Mouse (Mus musculus): ENCODE data around the gene Mpp3. TPM values are rescaled to one million over a fixed set of nuclear protein-coding genes. Genes with fewer than 3 reads are reported as not detected.

Gene Mpp3
- polyA plus RNA-seq, 1 experiment from 2014 or later: 10.2 TPM

DNA sequence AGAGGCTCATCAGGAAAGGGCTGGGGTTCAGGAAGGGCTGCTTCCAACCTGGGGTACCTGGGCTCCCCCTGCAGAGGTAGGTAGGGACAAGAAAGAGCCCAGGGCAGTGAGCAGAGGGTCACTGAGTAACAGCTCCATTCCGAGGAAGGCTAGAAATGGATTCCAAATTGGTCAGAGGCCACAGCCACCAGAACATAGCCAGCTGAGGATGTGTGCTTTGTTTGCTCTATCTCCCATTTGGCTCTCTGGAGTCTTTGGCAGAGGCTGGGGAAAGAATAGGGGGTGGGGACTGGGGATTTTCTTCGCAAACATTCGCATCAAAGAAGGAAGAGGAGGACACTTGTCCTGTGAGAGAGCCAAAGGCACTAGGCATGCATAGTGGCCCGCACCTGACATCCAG lies 23.7 kb upstream of the Mpp3 start:
- Histone ChIP-seq H3K36me3 (no peaks in the 10 kb centered on the region; the same call in 1 of the 2 replicates), H3K4me3 (no peak overlapping the region), H3K27ac (no peak overlapping the region), H3K4me2 (replicated peaks) (no peak overlapping the region), H3K4me1 (no peaks in the 10 kb centered on the region), H3K9me3 (no peaks in the 10 kb centered on the region), H3K9ac (no peak overlapping the region), H3K27me3 (no peaks in the 10 kb centered on the region)
- WGBS: 55% methylated on average over 4 of the region's 4 CpGs
- no peak for ATAC-seq (ENCODE audit: low FRiP score, low read depth)

- H3K27ac ChIP-seq: no peak overlapping the region
- no peak overlapping the region for H3K4me3 ChIP-seq
- no peak overlapping the region for H3K4me2 ChIP-seq (replicated peaks)
- WGBS: 67% methylated on average over 4 of the region's 4 CpGs
- no peaks in the 10 kb centered on the region for H3K36me3 ChIP-seq
- H3K27me3 ChIP-seq: no peaks in the 10 kb centered on the region
- ATAC-seq (ENCODE audit: low FRiP score, low read depth): no peak
- no peaks in the 10 kb centered on the region for H3K9me3 ChIP-seq
- no peaks in the 10 kb centered on the region for H3K4me1 ChIP-seq
- no peak overlapping the region for H3K9ac ChIP-seq
Observed at GRCm38 (mm10) chr11:102051541-102051940, 23.3 kb upstream of the Mpp3 start.

DNA sequence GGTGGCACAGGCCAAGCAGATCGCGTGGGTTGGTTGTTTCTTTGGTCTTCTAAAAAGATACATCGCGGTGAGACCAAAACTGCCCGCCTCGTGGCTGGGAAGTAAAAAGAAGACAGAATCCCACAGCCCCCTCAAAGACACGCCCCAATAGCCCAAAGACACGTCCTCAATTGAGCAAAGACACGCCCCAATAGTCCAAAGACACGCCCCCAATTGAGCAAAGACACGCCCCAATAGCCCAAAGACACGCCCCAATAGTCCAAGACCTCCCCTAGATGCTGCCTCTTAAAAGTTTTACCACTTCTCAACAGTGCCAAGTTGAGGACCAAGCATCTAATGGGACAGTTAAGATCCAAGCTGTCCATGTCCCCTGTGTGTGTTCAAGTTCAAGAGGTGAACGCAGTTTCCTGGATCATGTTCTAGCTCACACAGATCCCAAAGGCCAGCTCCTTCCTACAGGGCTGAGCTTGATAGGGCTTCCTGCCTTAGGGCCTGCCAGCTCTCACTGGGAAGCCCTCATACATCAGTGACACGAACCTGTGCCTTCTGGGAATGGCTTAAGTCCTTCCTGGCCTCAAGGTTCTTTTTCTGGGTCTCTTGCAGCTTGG lies 21.7 kb upstream of the Mpp3 start:
- WGBS: 58% methylated on average over 14 of the region's 14 CpGs
- Histone ChIP-seq H3K9ac (no peak overlapping the region), H3K36me3 (no peaks in the 10 kb centered on the region), H3K9me3 (peaks cover 14% of the 10 kb centered on the region), H3K4me2 (replicated peaks) (no peak overlapping the region), H3K27ac (no peak overlapping the region), H3K4me1 (no peaks in the 10 kb centered on the region), H3K4me3 (no peak overlapping the region), H3K27me3 (no peaks in the 10 kb centered on the region)
- ATAC-seq (ENCODE audit: low FRiP score, low read depth): no peak

DNA sequence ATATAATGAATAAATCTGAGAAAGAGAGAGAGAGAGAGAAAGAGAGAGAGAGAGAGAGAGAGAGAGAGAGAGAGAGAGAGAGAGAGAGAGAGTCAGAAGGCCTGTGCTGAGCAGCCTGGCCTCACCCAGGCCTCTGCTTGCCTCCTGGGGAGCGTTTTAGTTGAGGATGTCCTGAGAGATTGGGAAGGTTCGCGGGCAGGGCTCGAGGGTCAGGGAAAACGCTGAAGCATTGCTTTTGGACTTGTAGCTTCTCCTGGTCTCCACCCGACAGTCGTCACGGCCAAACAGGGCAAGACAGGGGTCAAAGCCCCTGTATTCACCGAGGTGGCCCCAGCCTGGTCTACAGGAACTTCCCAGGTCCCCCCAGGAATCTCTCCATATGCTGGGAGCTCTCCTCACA lies 18.3 kb upstream of the Mpp3 start:
- 77% methylated on average over 9 of the region's 9 CpGs for WGBS
- ATAC-seq (ENCODE audit: low FRiP score, low read depth): no peak

DNA sequence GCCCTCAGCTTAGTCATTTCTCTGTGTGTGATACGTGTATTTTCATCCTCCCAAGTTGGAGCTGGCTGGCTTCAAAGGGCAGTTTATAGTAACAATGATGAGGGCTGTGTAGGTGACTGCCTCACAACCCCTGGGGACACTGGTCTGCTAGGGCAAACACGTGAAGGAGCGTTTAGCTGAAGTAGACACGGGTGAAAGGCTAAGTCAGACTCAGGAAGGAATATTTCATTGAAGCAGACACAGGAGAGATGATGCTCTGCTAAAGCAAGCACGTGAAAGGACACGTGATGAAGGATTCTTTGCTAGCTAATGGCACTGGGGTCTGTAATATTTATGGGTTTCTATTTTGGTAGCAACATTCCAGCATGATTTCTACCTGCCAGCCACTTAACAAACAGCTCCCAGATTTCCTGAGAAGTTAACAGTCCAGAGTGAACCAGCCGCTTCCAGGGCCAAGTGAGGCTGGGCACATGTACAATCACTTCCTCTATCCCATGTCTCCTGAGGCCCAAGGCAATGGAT lies 16.5 kb upstream of the Mpp3 start:
- Histone ChIP-seq H3K9me3 (peaks cover 15% of the 10 kb centered on the region), H3K9ac (no peak overlapping the region), H3K4me2 (replicated peaks) (no peak overlapping the region), H3K27ac (no peak overlapping the region), H3K27me3 (no peaks in the 10 kb centered on the region), H3K36me3 (no peaks in the 10 kb centered on the region), H3K4me3 (no peak overlapping the region), H3K4me1 (no peaks in the 10 kb centered on the region)
- 77% methylated on average over 7 of the region's 7 CpGs for WGBS
- no peak for ATAC-seq (ENCODE audit: low FRiP score, low read depth)

More for the DNA sequence above, 18.3 kb upstream of the Mpp3 start:
- Histone ChIP-seq H3K4me3 (no peak overlapping the region), H3K36me3 (no peaks in the 10 kb centered on the region), H3K9ac (no peak overlapping the region), H3K27me3 (no peaks in the 10 kb centered on the region), H3K4me2 (replicated peaks) (no peak overlapping the region), H3K4me1 (no peaks in the 10 kb centered on the region), H3K9me3 (peaks cover 15% of the 10 kb centered on the region), H3K27ac (no peak overlapping the region)

DNA sequence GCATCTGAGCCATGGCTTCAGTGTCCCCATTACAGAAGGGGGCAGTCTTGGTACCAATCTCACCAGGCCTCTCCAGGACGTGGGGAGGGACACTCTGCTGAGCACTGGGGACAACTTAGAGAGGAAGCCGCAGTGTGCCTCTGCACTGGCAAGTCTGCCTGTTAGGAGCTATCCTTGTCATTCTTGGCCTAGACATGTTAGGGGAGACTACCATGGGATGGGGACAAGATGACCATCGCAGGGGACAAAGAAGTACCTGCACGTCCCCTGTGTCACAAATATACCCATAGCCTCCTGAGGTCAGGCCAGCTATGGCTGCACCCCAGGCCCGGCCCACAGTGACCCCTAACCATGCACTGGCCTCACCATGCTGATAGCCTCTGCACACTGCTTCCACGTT lies 15.1 kb upstream of the Mpp3 start:
- Histone ChIP-seq H3K4me2 (replicated peaks) (no peak overlapping the region), H3K27ac (no peak overlapping the region), H3K9ac (no peak overlapping the region), H3K4me1 (no peaks in the 10 kb centered on the region), H3K4me3 (no peak overlapping the region), H3K9me3 (peaks cover 15% of the 10 kb centered on the region), H3K27me3 (no peaks in the 10 kb centered on the region), H3K36me3 (no peaks in the 10 kb centered on the region)
- 85% methylated on average over 6 of the region's 6 CpGs for WGBS
- ATAC-seq (ENCODE audit: low FRiP score, low read depth): no peak

DNA sequence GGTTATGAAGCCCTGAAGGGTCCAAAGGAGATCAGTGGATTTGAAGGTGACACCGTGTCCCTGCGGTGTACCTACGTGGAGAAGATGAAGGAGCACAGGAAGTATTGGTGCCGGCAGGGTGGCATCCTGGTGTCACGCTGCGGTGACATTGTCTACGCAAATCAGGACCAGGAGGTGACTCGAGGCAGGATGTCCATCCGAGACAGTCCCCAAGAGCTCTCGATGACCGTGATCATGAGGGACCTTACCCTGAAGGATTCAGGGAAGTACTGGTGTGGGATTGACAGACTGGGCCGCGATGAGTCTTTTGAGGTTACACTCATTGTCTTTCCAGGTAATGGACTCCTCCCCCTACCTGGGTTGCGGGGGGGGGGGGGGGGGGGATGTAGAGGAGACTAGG lies 14.7 kb upstream of the Mpp3 start:
- 92% methylated on average over 13 of the region's 14 CpGs for WGBS
- Histone ChIP-seq H3K4me3 (no peak overlapping the region), H3K27me3 (no peaks in the 10 kb centered on the region), H3K4me2 (replicated peaks) (no peak overlapping the region), H3K36me3 (no peaks in the 10 kb centered on the region), H3K27ac (no peak overlapping the region), H3K9ac (no peak overlapping the region), H3K9me3 (peaks cover 15% of the 10 kb centered on the region), H3K4me1 (no peaks in the 10 kb centered on the region)
- ATAC-seq (ENCODE audit: low FRiP score, low read depth): no peak

DNA sequence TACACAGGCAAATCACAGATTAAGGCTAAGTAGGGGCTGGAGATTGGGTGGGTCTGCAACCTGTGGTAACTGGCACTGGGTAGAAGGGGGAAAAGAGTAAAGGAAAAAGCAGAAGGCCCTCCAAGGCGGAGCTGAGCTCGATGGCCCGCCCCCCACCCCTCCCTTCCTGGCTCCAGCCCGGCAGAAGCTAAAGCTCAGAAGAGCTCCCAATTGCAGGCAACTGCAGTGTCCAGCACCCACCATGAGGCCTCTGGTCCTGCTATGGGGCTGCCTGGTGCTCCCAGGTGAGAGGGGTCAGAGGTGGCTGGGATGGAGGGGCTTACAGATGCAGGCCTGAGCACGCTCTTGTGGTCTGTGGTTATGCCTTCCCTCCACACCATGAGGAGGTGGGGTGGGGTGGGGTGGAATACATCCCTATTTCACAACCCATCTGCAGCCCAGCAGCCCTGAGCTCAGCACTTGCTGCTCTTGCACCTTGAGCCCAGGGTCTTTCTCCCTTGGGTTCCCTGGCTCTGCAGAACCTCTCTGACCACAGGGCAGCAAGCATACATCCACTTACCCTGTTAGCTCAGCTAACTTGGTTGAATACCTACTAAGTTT lies 13.2 kb upstream of the Mpp3 start, which contains the start of gene Cd300lg:
Gene Cd300lg (plus strand): TSS at position 160 of the 600 bp plus-strand sequence.
- Histone ChIP-seq H3K36me3 (no peaks in the 10 kb centered on the region), H3K27me3 (no peaks in the 10 kb centered on the region), H3K9ac (no peak within 1 kb of the TSS), H3K4me1 (no peaks in the 10 kb centered on the region), H3K4me3 (no peak within 1 kb of the TSS), H3K4me2 (replicated peaks) (no peak within 1 kb of the TSS), H3K27ac (no peak within 1 kb of the TSS), H3K9me3 (peaks cover 15% of the 10 kb centered on the region)
- no peak; the same call in 1 of the 2 replicates for ATAC-seq (ENCODE audit: low FRiP score, low read depth)
- 49% methylated on average over 5 of the region's 5 CpGs for WGBS

- Histone ChIP-seq H3K4me2 (replicated peaks) (no peak overlapping the region), H3K9me3 (peaks cover 8% of the 10 kb centered on the region), H3K4me1 (no peaks in the 10 kb centered on the region), H3K4me3 (no peak overlapping the region), H3K36me3 (no peaks in the 10 kb centered on the region), H3K9ac (no peak overlapping the region), H3K27ac (no peak overlapping the region), H3K27me3 (no peaks in the 10 kb centered on the region)
- WGBS: 72% methylated on average over 4 of the region's 4 CpGs
- ATAC-seq (ENCODE audit: low FRiP score, low read depth): no peak
Observed at GRCm38 (mm10) chr11:102040646-102041045, 12.4 kb upstream of the Mpp3 start.

DNA sequence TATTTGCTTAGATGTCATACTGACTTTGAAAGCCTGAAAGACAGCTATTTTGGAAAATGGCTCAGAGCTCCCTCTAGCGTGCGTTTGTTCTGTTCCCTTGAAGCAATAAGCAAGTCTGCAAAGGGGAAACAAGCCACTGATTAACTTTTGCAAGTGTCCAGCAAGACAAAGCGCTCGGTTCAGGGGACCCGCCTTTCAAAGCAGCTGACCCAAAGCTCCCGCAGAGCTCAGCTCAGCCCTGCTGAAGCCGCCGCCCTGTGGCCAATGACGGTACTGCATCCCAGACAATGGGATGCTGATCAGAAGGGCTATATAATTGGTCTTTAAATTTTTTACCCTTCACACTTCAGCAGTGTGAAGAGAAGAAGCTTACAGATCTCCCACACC lies 11.9 kb upstream of the Mpp3 start:
- no peak overlapping the region; the same call in 1 of the 2 replicates for H3K4me2 ChIP-seq (replicated peaks)
- H3K27ac ChIP-seq: no peak overlapping the region
- peak; percentile 48; the same call in 1 of the 2 replicates for ATAC-seq (ENCODE audit: low FRiP score, low read depth)
- no peaks in the 10 kb centered on the region for H3K36me3 ChIP-seq
- H3K27me3 ChIP-seq: no peaks in the 10 kb centered on the region
- no peaks in the 10 kb centered on the region for H3K4me1 ChIP-seq
- under 1% methylated on average over 9 of the region's 9 CpGs for WGBS
- H3K9me3 ChIP-seq: peaks cover 3% of the 10 kb centered on the region
- no peak overlapping the region for H3K4me3 ChIP-seq
- no peak overlapping the region for H3K9ac ChIP-seq

DNA sequence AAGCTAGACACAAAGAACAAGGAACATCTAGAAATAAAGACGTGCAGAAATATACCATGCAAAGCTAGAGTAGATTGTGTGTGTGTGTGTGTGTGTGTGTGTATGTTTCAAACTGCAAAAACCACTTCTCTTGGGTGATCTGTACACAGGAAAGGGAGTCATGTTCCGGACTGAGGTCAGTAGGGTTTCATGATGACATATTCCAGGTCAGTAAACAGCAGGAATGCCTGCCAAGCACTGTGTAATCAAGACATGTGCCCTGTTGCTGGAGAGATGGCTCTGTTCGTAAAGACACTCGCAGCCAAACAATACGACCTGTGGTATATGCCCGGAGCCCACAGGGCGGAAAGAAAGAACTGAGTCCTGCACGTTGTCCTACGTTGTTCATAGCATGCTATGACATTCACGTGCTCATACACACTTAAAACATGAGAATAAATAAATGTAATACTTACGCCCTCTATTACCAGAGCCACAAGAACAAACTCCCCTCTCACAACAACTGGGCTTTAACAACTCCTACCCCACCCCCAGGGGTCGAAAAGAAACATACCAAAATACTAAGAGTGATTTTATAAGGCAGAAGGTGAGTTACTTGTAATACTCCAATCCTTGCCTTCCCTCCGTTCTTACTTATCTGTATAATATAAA lies 11.4 kb upstream of the Mpp3 start:
- Histone ChIP-seq H3K4me1 (no peaks in the 10 kb centered on the region), H3K4me3 (no peak overlapping the region), H3K9me3 (no peaks in the 10 kb centered on the region), H3K27me3 (no peaks in the 10 kb centered on the region), H3K9ac (no peak overlapping the region), H3K4me2 (replicated peaks) (no peak overlapping the region; the same call in 1 of the 2 replicates), H3K36me3 (no peaks in the 10 kb centered on the region), H3K27ac (no peak overlapping the region)
- WGBS: 72% methylated on average over 13 of the region's 13 CpGs
- ATAC-seq (ENCODE audit: low FRiP score, low read depth): no peak

DNA sequence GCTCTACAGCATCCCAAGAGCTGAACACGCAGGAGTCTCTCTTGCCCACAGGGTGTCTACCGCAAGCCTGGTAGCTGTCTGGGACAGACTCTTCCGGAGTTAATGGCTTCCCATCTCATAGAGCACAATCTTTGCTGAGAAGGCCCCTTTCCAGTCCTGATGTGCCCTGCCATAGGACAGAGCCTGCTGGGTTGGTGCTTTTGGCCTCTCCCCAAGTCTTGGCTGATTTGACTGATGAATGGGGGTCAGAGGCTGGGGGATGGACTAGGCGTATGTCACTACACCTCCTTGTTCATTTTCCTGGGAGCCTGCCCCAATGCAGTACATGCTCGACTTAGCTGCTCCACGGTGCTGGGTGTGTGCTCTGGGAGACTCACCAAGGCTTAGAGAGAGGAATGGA lies 9.5 kb upstream of the Mpp3 start:
- WGBS: 82% methylated on average over 6 of the region's 6 CpGs
- Histone ChIP-seq H3K27ac (no peak overlapping the region), H3K36me3 (no peaks in the 10 kb centered on the region), H3K4me1 (no peaks in the 10 kb centered on the region), H3K4me2 (replicated peaks) (no peak overlapping the region), H3K9me3 (no peaks in the 10 kb centered on the region), H3K27me3 (no peaks in the 10 kb centered on the region), H3K4me3 (no peak overlapping the region), H3K9ac (no peak overlapping the region)
- ATAC-seq (ENCODE audit: low FRiP score, low read depth): no peak
